Mouse (Mus musculus): ENCODE data around the gene Gm9945.

The Gm9945 gene

GRCm38 (mm10) chr11:53461727-53462126, 18.2 kb upstream of the Gm9945 start:
- no peak for DNase-seq (ENCODE audit: low spot score)

GRCm38 (mm10) chr11:53463551-53464424, 16.2 kb upstream of the Gm9945 start:
- DNase-seq (ENCODE audit: low spot score), result no peak

GRCm38 (mm10) chr11:53466231-53466971, 13.6 kb upstream of the Gm9945 start:
- peak; percentile 74 for DNase-seq (ENCODE audit: low spot score)

GRCm38 (mm10) chr11:53469294-53469967, 10.5 kb upstream of the Gm9945 start:
- DNase-seq (ENCODE audit: low spot score), result no peak

- DNase-seq (ENCODE audit: low spot score), result peak; percentile 85
These were observed 9.8 kb upstream of the Gm9945 start, which contains the start of gene Gm9837 for GRCm38 (mm10) chr11:53469968-53470695. Gm9837 (minus strand) TSS chr11:53470479.

GRCm38 (mm10) chr11:53472709-53473108, 7.3 kb upstream of the Gm9945 start:
- no peak for DNase-seq (ENCODE audit: low spot score)

- DNase-seq (ENCODE audit: low spot score), result no peak
These were observed 4.3 kb upstream of the Gm9945 start for GRCm38 (mm10) chr11:53475620-53476019.

GRCm38 (mm10) chr11:53477833-53478232, 2.1 kb upstream of the Gm9945 start:
- DNase-seq (ENCODE audit: low spot score), result no peak

- no peak for DNase-seq (ENCODE audit: low spot score)
These were observed 1.4 kb upstream of the Gm9945 start for GRCm38 (mm10) chr11:53478383-53479170.

GRCm38 (mm10) chr11:53479171-53479782, 689 bp upstream of the Gm9945 start:
- DNase-seq (ENCODE audit: low spot score), result no peak

- no peak for DNase-seq (ENCODE audit: low spot score)
These were observed 1.2 kb downstream of the Gm9945 start for GRCm38 (mm10) chr11:53481088-53481730.

GRCm38 (mm10) chr11:53483159-53483891, 3.4 kb downstream of the Gm9945 start:
- DNase-seq (ENCODE audit: low spot score), result peak; percentile 40

GRCm38 (mm10) chr11:53485719-53486118, 5.8 kb downstream of the Gm9945 start:
- DNase-seq (ENCODE audit: low spot score), result no peak

- no peak for DNase-seq (ENCODE audit: low spot score)
These were observed 6.4 kb downstream of the Gm9945 start for GRCm38 (mm10) chr11:53486351-53486750.

GRCm38 (mm10) chr11:53486822-53487594, 7.0 kb downstream of the Gm9945 start:
- peak; percentile 37 for DNase-seq (ENCODE audit: low spot score)

GRCm38 (mm10) chr11:53489007-53489406, 9.0 kb downstream of the Gm9945 start:
- no peak for DNase-seq (ENCODE audit: low spot score)

GRCm38 (mm10) chr11:53489421-53489820, 9.5 kb downstream of the Gm9945 start:
- DNase-seq (ENCODE audit: low spot score), result no peak

GRCm38 (mm10) chr11:53491954-53492401, 12.0 kb downstream of the Gm9945 start:
- DNase-seq (ENCODE audit: low spot score), result no peak
